8 mouse cellular contexts compared by ENCODE assay signal in the genomic region with DNA sequence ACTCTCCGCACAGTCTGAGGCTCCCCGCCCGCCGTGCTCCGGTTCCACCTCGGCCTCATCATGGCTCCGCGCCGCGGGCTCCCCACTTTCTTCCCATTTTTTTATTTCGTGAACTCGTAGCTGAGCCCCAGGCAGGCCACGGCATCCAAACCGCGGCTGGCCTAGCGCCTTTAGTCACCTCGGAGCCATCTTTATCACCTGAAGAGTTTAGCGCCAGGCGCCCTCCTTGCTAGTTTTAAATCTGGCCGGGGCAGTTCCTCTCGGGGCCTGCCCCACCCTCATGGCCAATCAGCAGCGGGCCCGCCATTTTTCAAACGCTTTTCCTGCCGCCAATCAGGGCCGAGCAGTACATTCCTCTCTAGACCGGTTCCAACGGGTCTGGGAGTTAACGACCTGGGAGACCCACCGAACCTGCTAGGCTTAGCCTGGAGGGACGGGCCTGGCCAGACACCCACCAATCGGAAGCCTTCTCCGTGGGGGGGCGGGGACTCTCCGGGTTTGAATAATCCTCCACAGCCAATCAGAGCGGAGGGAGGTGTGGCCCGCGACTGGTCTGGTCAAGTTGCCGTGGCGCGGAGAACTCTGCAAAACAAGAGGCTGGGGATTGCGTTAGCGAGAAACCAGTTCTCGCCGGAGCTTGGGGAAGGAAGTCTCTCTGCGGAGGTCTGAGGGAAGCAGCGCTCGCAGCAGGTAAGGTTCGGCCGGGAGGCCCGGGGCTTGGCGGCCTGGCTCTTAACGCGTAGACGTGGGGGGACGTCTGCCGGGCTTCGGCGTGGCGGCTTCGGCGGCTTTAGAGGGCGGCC. TPM values are rescaled to one million over a fixed set of nuclear protein-coding genes. Genes with fewer than 3 reads are reported as not detected.
DNase-seq lines count a peak whose midpoint lies in the region; ATAC-seq and TF ChIP-seq lines count a peak whose summit lies in the region.

TSS of gene Hmgb2 (plus strand) at position 592 of the 803 bp plus-strand sequence.

- H3K36me3 ChIP-seq in hindbrain, postnatal 0 days (ENCODE audit: insufficient read depth, low read length), result no peaks in the 10 kb centered on the region

- H3K27me3 ChIP-seq in hindbrain, postnatal 0 days (ENCODE audit: insufficient read depth, low read length), result no peaks in the 10 kb centered on the region

- intact Hi-C loops in gastrocnemius, adult 2 months (cut with DNase I), result loop anchor here (2.0 kb wide), 1 partner anchor 23 kb away; no protein-coding TSS in a partner anchor
- intact Hi-C loops in left cerebral cortex, adult 2 months (cut with DNase I), result loop anchor here (1.0 kb wide), 2 partner anchors 10 to 24 kb away; partner anchors contain the start of gene Sap30

- peak within 1 kb of the TSS; percentile 95 for H3K27ac ChIP-seq in gastrocnemius, adult 2 months
- H3K27ac ChIP-seq in hindbrain, postnatal 0 days, result peak within 1 kb of the TSS; percentile 100
- peak within 1 kb of the TSS; percentile 84 for H3K27ac ChIP-seq in left cerebral cortex, adult 2 months

- peak within 1 kb of the TSS; percentile 100 for H3K4me3 ChIP-seq in gastrocnemius, adult 2 months
- H3K4me3 ChIP-seq in hindbrain, postnatal 0 days (ENCODE audit: low read length), result peak within 1 kb of the TSS; percentile 94
- H3K4me3 ChIP-seq in left cerebral cortex, adult 2 months, result peak within 1 kb of the TSS; percentile 93

- peak; percentile 97 for ATAC-seq in common myeloid progenitor, adult 5-6 weeks (replicated peaks; ENCODE audit: low read depth, poor library complexity, severe bottlenecking)
- ATAC-seq in hindbrain, postnatal 0 days, result peak; percentile 100
- ATAC-seq in megakaryocyte, adult 5-6 weeks (ENCODE audit: poor library complexity, severe bottlenecking), result peak; percentile 90

- H3K4me2 ChIP-seq in hindbrain, postnatal 0 days (ENCODE audit: low read depth, low read length), result peak within 1 kb of the TSS; percentile 87

- no peaks in the 10 kb centered on the region for H3K9me3 ChIP-seq in hindbrain, postnatal 0 days (ENCODE audit: low read length)

- WGBS in hindbrain, postnatal 0 days, result under 1% methylated on average over 60 of the region's 63 CpGs

- peak; percentile 100 for DNase-seq in ZHBTc4 (ENCODE audit: low read depth, low spot score)
- peak; percentile 100 for DNase-seq in gastrocnemius, adult 2 months
- peak; percentile 100 for DNase-seq in hindbrain, postnatal 0 days (ENCODE audit: low spot score)
- peak; percentile 98 to 99 for DNase-seq in left cerebral cortex, adult 2 months (ENCODE audit: extremely low spot score in 1 of 2, low spot score in 2 of 2)
- DNase-seq in right cerebral cortex, adult 2 months (ENCODE audit: low spot score in 2 of 2), result peak; percentile 99 to 100
- peak; percentile 100 for DNase-seq in urinary bladder, postnatal 14 days (ENCODE audit: low spot score)

- no peak for TF ChIP-seq CTCF in gastrocnemius, adult 2 months (IDR thresholded peaks at IDR 0.05)
- TF ChIP-seq CTCF in hindbrain, postnatal 0 days (IDR thresholded peaks at IDR 0.05; ENCODE audit: low read depth), result no peak
- TF ChIP-seq CTCF in left cerebral cortex, adult 2 months (IDR thresholded peaks at IDR 0.05), result no peak; the same call in 1 of the 2 replicates

- H3K4me1 ChIP-seq in hindbrain, postnatal 0 days (ENCODE audit: insufficient read depth, low read length), result no peaks in the 10 kb centered on the region

- peak within 1 kb of the TSS; percentile 99 for H3K9ac ChIP-seq in hindbrain, postnatal 0 days (replicated peaks; ENCODE audit: low read length)

RNA-seq across cellular contexts. Expression of gene Hmgb2, which starts in this region (rescaled TPM):
- 391 and 402 TPM in 2 replicates for total RNA-seq in common myeloid progenitor, adult 5-6 weeks (2017)
- 1 to 10 TPM; 2.8 to 3.2 TPM for total RNA-seq in gastrocnemius, adult 2 months (2021)
- 14.6 and 14.8 TPM in 2 replicates for total RNA-seq in hindbrain, postnatal 0 days (2014; rRNA removed)
- polyA plus RNA-seq in hindbrain, postnatal 0 days (2015; fragmentation: Nextera tagmentation; extraction: Ambion mirVana), result 140 and 154 TPM in 2 replicates
- 1 to 10 TPM; 3.9 to 6.4 TPM for total RNA-seq in left cerebral cortex, adult 2 months (2021)
- 624 and 684 TPM in 2 replicates for total RNA-seq in megakaryocyte, adult 5-6 weeks (2015)
- 745 and 753 TPM in 2 replicates for total RNA-seq in megakaryocyte, adult 5-6 weeks (2017)

Comparison
In these comparisons a context has a peak if more than half of its experiments do, and no peak if none do; other contexts are left out.
1. Peak in every context shown above with its lines: DNase-seq, ATAC-seq, H3K4me3 ChIP-seq and H3K27ac ChIP-seq.
2. RNA of gene Hmgb2 (total RNA-seq): 624 to 753 TPM in megakaryocyte, adult 5-6 weeks and 391 to 402 TPM in common myeloid progenitor, adult 5-6 weeks; 14.6 to 14.8 TPM in hindbrain, postnatal 0 days, 3.9 to 6.4 TPM in left cerebral cortex, adult 2 months and 2.8 to 3.2 TPM in gastrocnemius, adult 2 months; every median in the first group is over 10 times any median in the second.